In genomic region chr3:139308078-139308809, GRCm38 (mm10) we compare ENCODE assay signal across 18 mouse cellular contexts.
DNase-seq lines count a peak whose midpoint lies in the region; ATAC-seq and TF ChIP-seq lines count a peak whose summit lies in the region.
"Had no signal": no experiment of that assay in that cellular context is flagged by ENCODE, and none has a peak within 500 bp of the region (broad histone marks: within the 10 kb centered on the region; RNA-seq: fewer than 3 reads in every experiment).

No protein-coding gene starts in this region.

- no peaks in the 10 kb centered on the region for H3K36me3 ChIP-seq in heart, embryonic 11.5 days (ENCODE audit: control insufficient read depth, insufficient read depth, low read length)
- no peaks in the 10 kb centered on the region for H3K36me3 ChIP-seq in kidney, postnatal 0 days (ENCODE audit: insufficient read depth, low read length)
- H3K36me3 ChIP-seq in embryonic facial prominence, embryonic 15.5 days: no peaks in the 10 kb centered on the region
- H3K36me3 ChIP-seq: embryonic facial prominence, embryonic 13.5 days; forebrain, embryonic 15.5 days; liver, embryonic 12.5 days had no signal

- no peaks in the 10 kb centered on the region; the same call in 1 of the 2 replicates for H3K27me3 ChIP-seq in heart, embryonic 11.5 days (ENCODE audit: control insufficient read depth, insufficient read depth, low read length)
- no peaks in the 10 kb centered on the region for H3K27me3 ChIP-seq in kidney, postnatal 0 days (ENCODE audit: insufficient read depth, low read length)
- H3K27me3 ChIP-seq in embryonic facial prominence, embryonic 15.5 days: no peaks in the 10 kb centered on the region
- H3K27me3 ChIP-seq: embryonic facial prominence, embryonic 13.5 days; forebrain, embryonic 15.5 days; liver, embryonic 12.5 days had no signal

- TF ChIP-seq CTCF in kidney, postnatal 0 days (IDR thresholded peaks at IDR 0.05; ENCODE audit: low read depth): no peak

- DNase-seq in heart, adult 11 months: no peak
- DNase-seq in kidney, postnatal 0 days (ENCODE audit: low spot score): peak; percentile 10
- DNase-seq in kidney, adult 18-20 months: no peak
- DNase-seq in embryo, embryonic 11 days: peak; percentile 5
- no peak for DNase-seq in spleen, adult 12 weeks (ENCODE audit: low spot score)
- DNase-seq: adrenal gland, adult 2 months; cerebellum, postnatal 36 days; gastrocnemius, postnatal 25 days; kidney, adult 2 months; lung, adult 2 months; lung, postnatal 36 days; thymus, postnatal 14 days had no signal

- WGBS in heart, embryonic 11.5 days (ENCODE audit: insufficient replicate concordance): 18% methylated on average over 7 of the region's 7 CpGs
- 27% methylated on average over 7 of the region's 7 CpGs for WGBS in kidney, postnatal 0 days
- WGBS in embryonic facial prominence, embryonic 15.5 days: 29% methylated on average over 7 of the region's 7 CpGs

- peak; percentile 93 for ATAC-seq in heart, embryonic 11.5 days (replicated peaks; ENCODE audit: insufficient number of reproducible peaks, low FRiP score, low TSS enrichment)
- no peak for ATAC-seq in kidney, postnatal 0 days (replicated peaks; ENCODE audit: low FRiP score, low read depth)
- 0 out of 2 replicates have a peak, but pooled peaks have one; percentile 51 for ATAC-seq in embryonic facial prominence, embryonic 15.5 days (ENCODE audit: insufficient number of reproducible peaks, low FRiP score, low TSS enrichment, low read depth)
- ATAC-seq: forebrain, embryonic 15.5 days; liver, embryonic 12.5 days had no signal

- no peaks in the 10 kb centered on the region for H3K9me3 ChIP-seq in heart, embryonic 11.5 days (replicated peaks; ENCODE audit: control insufficient read depth, low read length)
- H3K9me3 ChIP-seq in kidney, postnatal 0 days (replicated peaks; ENCODE audit: low read length): no peaks in the 10 kb centered on the region
- H3K9me3 ChIP-seq in embryonic facial prominence, embryonic 15.5 days (replicated peaks): no peaks in the 10 kb centered on the region
- H3K9me3 ChIP-seq: embryonic facial prominence, embryonic 13.5 days; forebrain, embryonic 15.5 days; liver, embryonic 12.5 days had no signal

- H3K4me2 ChIP-seq in heart, embryonic 11.5 days: peak overlapping the region; percentile 51
- H3K4me2 ChIP-seq in kidney, postnatal 0 days (ENCODE audit: low read length): no peak overlapping the region
- no peak overlapping the region for H3K4me2 ChIP-seq in embryonic facial prominence, embryonic 15.5 days (replicated peaks)
- H3K4me2 ChIP-seq: embryonic facial prominence, embryonic 13.5 days; forebrain, embryonic 15.5 days; liver, embryonic 12.5 days; midbrain, embryonic 11.5 days had no signal

- peaks cover 3% of the 10 kb centered on the region; the same call in 1 of the 2 replicates for H3K4me1 ChIP-seq in heart, embryonic 11.5 days (ENCODE audit: control insufficient read depth, insufficient read depth, low read length)
- H3K4me1 ChIP-seq in kidney, postnatal 0 days (replicated peaks; ENCODE audit: insufficient read depth, low read length): no peaks in the 10 kb centered on the region
- H3K4me1 ChIP-seq in embryonic facial prominence, embryonic 15.5 days: no peaks in the 10 kb centered on the region
- H3K4me1 ChIP-seq: embryonic facial prominence, embryonic 13.5 days; forebrain, embryonic 15.5 days; liver, embryonic 12.5 days had no signal

- H3K27ac ChIP-seq in heart, embryonic 11.5 days (ENCODE audit: low read depth, low read length): no peak overlapping the region; the same call in 1 of the 2 replicates
- no peak overlapping the region for H3K27ac ChIP-seq in kidney, postnatal 0 days
- no peak overlapping the region for H3K27ac ChIP-seq in embryonic facial prominence, embryonic 15.5 days (replicated peaks)
- H3K27ac ChIP-seq: embryonic facial prominence, embryonic 13.5 days; forebrain, embryonic 15.5 days; liver, embryonic 12.5 days had no signal

- no peak overlapping the region for H3K9ac ChIP-seq in heart, embryonic 11.5 days (ENCODE audit: low read depth, low read length)
- no peak overlapping the region for H3K9ac ChIP-seq in kidney, postnatal 0 days (ENCODE audit: low read depth, low read length)
- H3K9ac ChIP-seq in embryonic facial prominence, embryonic 15.5 days: no peak overlapping the region
- H3K9ac ChIP-seq: embryonic facial prominence, embryonic 13.5 days; forebrain, embryonic 15.5 days; liver, embryonic 12.5 days had no signal

- no peak overlapping the region; the same call in 1 of the 2 replicates for H3K4me3 ChIP-seq in heart, embryonic 11.5 days (ENCODE audit: low read depth, low read length)
- H3K4me3 ChIP-seq in kidney, postnatal 0 days (replicated peaks; ENCODE audit: low read depth, low read length): no peak overlapping the region
- H3K4me3 ChIP-seq in embryonic facial prominence, embryonic 15.5 days (replicated peaks): no peak overlapping the region
- H3K4me3 ChIP-seq: embryonic facial prominence, embryonic 13.5 days; forebrain, embryonic 15.5 days; liver, embryonic 12.5 days had no signal

Comparison
In these comparisons a context has a peak if more than half of its experiments do, and no peak if none do; other contexts are left out.
1. DNase-seq: peak in kidney, postnatal 0 days (single experiment) and embryo, embryonic 11 days (single experiment); none in heart, adult 11 months (single experiment), kidney, adult 18-20 months (single experiment) and spleen, adult 12 weeks (single experiment).